Mouse (Mus musculus) liver, embryonic 14.5 days (tissue): ENCODE results near the gene Cd96. TPM values are rescaled to one million over a fixed set of nuclear protein-coding genes. Genes with fewer than 3 reads are reported as not detected.

Experiments
- ATAC-seq: fragments of 200-750 bp; cut with Nextera tagmentation; 2 replicates; pipeline ENCODE4 v1.8.0; 2017; ENCODE audit warnings: moderate number of reproducible peaks, mild to moderate bottlenecking, moderate library complexity; ENCODE audit not compliant: insufficient read depth
- DNase-seq, 3 experiments: peaks; one replicate each; pipeline ENCODE4 v3.0.0-alpha.2; 2012 to 2013; ENCODE audit warnings: low read depth in 3 of 3, low spot score in 3 of 3
- H3K27ac ChIP-seq: fragments of 300-500 bp; sonication (generic); 2 replicates; pipeline ENCODE4 v1.5.1; 2014; ENCODE audit warnings: moderate library complexity, mild to moderate bottlenecking, control low read depth, inconsistent platforms
- H3K27me3 ChIP-seq: fragments of 300-500 bp; sonication (generic); 2 replicates; pipeline ENCODE4 v1.6.1; 2014; ENCODE audit warnings: mild to moderate bottlenecking, low read length, moderate library complexity; ENCODE audit not compliant: control insufficient read depth, insufficient read depth
- H3K36me3 ChIP-seq: fragments of 300-500 bp; sonication (generic); replicated peaks from 2 replicates; pipeline ENCODE4 v1.6.1; 2014; ENCODE audit warnings: low read depth; ENCODE audit not compliant: control insufficient read depth, insufficient read depth
- H3K4me1 ChIP-seq, 2 experiments: fragments of 200-500 bp in 1 of 2; fragments of 300-500 bp in 1 of 2; sonication (generic) in 1 of 2; replicated peaks; 2 replicates each; pipeline ENCODE4 v1.6.1; 2012 to 2014; ENCODE audit warnings: antibody characterized with exemption in 1 of 2, inconsistent platforms in 1 of 2, low read length in 1 of 2; ENCODE audit not compliant: control insufficient read depth in 2 of 2, insufficient read depth in 2 of 2
- H3K4me2 ChIP-seq: fragments of 300-500 bp; sonication (generic); 2 replicates; pipeline ENCODE4 v1.6.1; 2014; ENCODE audit warnings: low read depth, mild to moderate bottlenecking, control low read depth, moderate library complexity
- H3K4me3 ChIP-seq, 2 experiments: fragments of 200-500 bp in 1 of 2; fragments of 300-500 bp in 1 of 2; sonication (generic) in 1 of 2; 2 replicates each; pipeline ENCODE4 v1.5.1; 2012 to 2014; ENCODE audit warnings: low read depth in 2 of 2, low read length in 2 of 2, mild to moderate bottlenecking in 2 of 2, control low read depth in 1 of 2, inconsistent platforms in 1 of 2, moderate library complexity in 1 of 2; ENCODE audit not compliant: insufficient read depth in 1 of 2
- H3K9ac ChIP-seq: fragments of 300-500 bp; sonication (generic); replicated peaks from 2 replicates; pipeline ENCODE4 v1.6.1; 2014; ENCODE audit warnings: mild to moderate bottlenecking, control low read depth, moderate library complexity
- H3K9me3 ChIP-seq: fragments of 300-500 bp; sonication (generic); 2 replicates; pipeline ENCODE4 v1.6.1; 2016; ENCODE audit warnings: low read length, mixed read lengths; ENCODE audit not compliant: control insufficient read depth
- CTCF ChIP-seq: IDR thresholded peaks from 2 replicates; pipeline ENCODE4 v1.5.1; 2016; ENCODE audit warnings: antibody characterized with exemption, low read depth, control low read depth
- EP300 ChIP-seq: IDR thresholded peaks from 2 replicates; pipeline ENCODE4 v1.6.1; 2016; ENCODE audit warnings: antibody characterized with exemption, low read depth
- WGBS: fragments of 180-500 bp; shearing (Covaris S2); extraction: QIAGEN DNeasy Blood & Tissue Kit; methylation state at CpG from one replicate; pipeline ENCODE4 v1.1.7; 2014; ENCODE audit not compliant: insufficient replicate concordance; 5-methylcytosine and 5-hydroxymethylcytosine counted together
- polyA plus RNA-seq, 2 experiments: library from polyadenylated mRNA; depleted of rRNA in 1 of 2; stranded (reverse) in 1 of 2; unstranded in 1 of 2; fragments of >200 nt; fragmentation: Nextera tagmentation in 1 of 2; extraction: Ambion mirVana in 1 of 2; gene quantifications; 2 replicates each; pipeline versions ENCODE4 v1.2.1 to v1.2.3; 2012 to 2014

Gene Cd96
- polyA plus RNA-seq, 2 experiments: 0.07 TPM; not detected in 1

GRCm38 (mm10) chr16:46148661-46149341, 28.8 kb upstream of the Cd96 start:
- TF ChIP-seq CTCF (no peak), EP300 (no peak)
- no peaks in the 10 kb centered on the region for H3K27me3 ChIP-seq
- ATAC-seq (no peak), DNase-seq (no peak)
- 26% methylated on average over 3 of the region's 3 CpGs for WGBS
- no peaks in the 10 kb centered on the region for H3K4me1 ChIP-seq
- no peak overlapping the region for H3K27ac ChIP-seq
- no peak overlapping the region for H3K9ac ChIP-seq
- no peaks in the 10 kb centered on the region for H3K36me3 ChIP-seq
- H3K9me3 ChIP-seq: no peaks in the 10 kb centered on the region
- no peak overlapping the region for H3K4me3 ChIP-seq
- H3K4me2 ChIP-seq: no peak overlapping the region

GRCm38 (mm10) chr16:46146962-46147361, 26.9 kb upstream of the Cd96 start:
- H3K4me1 ChIP-seq: no peaks in the 10 kb centered on the region
- no peak for DNase-seq
- 66% methylated on average over 3 of the region's 3 CpGs for WGBS
- H3K27me3 ChIP-seq: no peaks in the 10 kb centered on the region
- H3K27ac ChIP-seq: no peak overlapping the region
- H3K4me2 ChIP-seq: no peak overlapping the region
- no peak overlapping the region for H3K9ac ChIP-seq
- TF ChIP-seq CTCF: no peak
- TF ChIP-seq EP300: no peak
- no peak overlapping the region for H3K4me3 ChIP-seq
- no peak for ATAC-seq
- H3K9me3 ChIP-seq: no peaks in the 10 kb centered on the region
- no peaks in the 10 kb centered on the region for H3K36me3 ChIP-seq

- no peak for DNase-seq
- Histone ChIP-seq H3K36me3 (no peaks in the 10 kb centered on the region), H3K4me2 (no peak overlapping the region), H3K27me3 (no peaks in the 10 kb centered on the region), H3K4me3 (no peak overlapping the region), H3K9me3 (no peaks in the 10 kb centered on the region), H3K27ac (no peak overlapping the region), H3K4me1 (no peaks in the 10 kb centered on the region), H3K9ac (no peak overlapping the region)
- no peak for ATAC-seq
- no peak for TF ChIP-seq CTCF
- no peak for TF ChIP-seq EP300
Observed at GRCm38 (mm10) chr16:46122238-46122637, 2.2 kb upstream of the Cd96 start.

- no peak overlapping the region for H3K27ac ChIP-seq
- no peaks in the 10 kb centered on the region for H3K4me1 ChIP-seq
- H3K4me2 ChIP-seq: no peak overlapping the region
- WGBS: 50% methylated on average over 2 of the region's 2 CpGs
- no peak for DNase-seq
- no peaks in the 10 kb centered on the region for H3K36me3 ChIP-seq
- H3K9ac ChIP-seq: no peak overlapping the region
- no peak overlapping the region for H3K4me3 ChIP-seq
- TF ChIP-seq CTCF: peak; percentile 35; the same call in 1 of the 2 replicates
- TF ChIP-seq EP300: no peak
- H3K9me3 ChIP-seq: no peaks in the 10 kb centered on the region
- no peak for ATAC-seq
- H3K27me3 ChIP-seq: no peaks in the 10 kb centered on the region
Observed at GRCm38 (mm10) chr16:46121420-46121819, 1.4 kb upstream of the Cd96 start.

- TF ChIP-seq EP300 (no peak), CTCF (no peak)
- WGBS: 27% methylated on average over 3 of the region's 3 CpGs
- ATAC-seq: no peak
- Histone ChIP-seq H3K4me2 (no peak overlapping the region), H3K4me1 (no peaks in the 10 kb centered on the region), H3K9ac (no peak overlapping the region), H3K36me3 (no peaks in the 10 kb centered on the region), H3K4me3 (no peak overlapping the region), H3K9me3 (no peaks in the 10 kb centered on the region), H3K27ac (no peak overlapping the region), H3K27me3 (no peaks in the 10 kb centered on the region)
- no peak for DNase-seq
Observed at GRCm38 (mm10) chr16:46120607-46121006, 556 bp upstream of the Cd96 start.
